Mouse (Mus musculus) cerebral cortex, adult 2 months (tissue): ENCODE data around the gene Tgm2.

Experiments
- WGBS: fragments of 180-500 bp; shearing (Covaris S2); methylation state at CpG from one replicate; pipeline ENCODE4 v1.1.7; 2018; 5-methylcytosine and 5-hydroxymethylcytosine counted together

The Tgm2 gene

DNA sequence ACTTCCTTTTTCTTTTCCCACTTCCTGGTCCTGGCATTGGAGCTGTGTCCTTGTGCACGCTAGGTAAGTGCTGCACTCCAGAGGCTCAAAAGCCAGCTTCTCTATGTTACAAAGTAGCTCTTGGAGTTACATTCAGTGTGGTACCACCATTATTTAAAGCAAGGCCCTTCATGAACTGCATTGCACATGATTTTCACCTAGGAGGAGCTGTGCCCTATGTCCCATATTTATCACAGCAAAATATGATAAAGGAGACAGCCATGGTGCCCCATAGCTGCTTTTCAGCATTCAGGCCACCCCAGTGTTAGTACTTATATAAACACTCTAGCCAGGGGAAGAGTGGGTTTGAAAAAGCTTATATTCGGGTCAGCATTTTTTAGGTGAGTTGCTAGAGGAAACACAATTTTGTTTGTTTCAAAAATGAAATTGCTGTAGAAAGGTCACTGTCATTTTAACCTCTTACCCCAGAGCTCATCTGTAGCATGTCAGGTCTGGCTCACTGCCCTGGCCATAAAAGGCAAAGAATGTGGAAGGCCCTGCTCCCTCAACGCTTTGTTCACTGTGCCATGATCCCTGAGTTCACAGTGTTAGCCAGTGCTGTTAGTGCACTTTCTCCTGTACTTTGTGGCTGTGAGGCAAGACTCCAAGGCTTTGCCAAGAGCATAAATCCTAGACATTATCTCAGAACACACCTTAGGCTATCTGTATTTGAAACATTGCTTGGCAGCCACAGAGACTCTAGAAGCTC, 75.2 kb downstream of the Tgm2 start:
- WGBS: 81% methylated on average over 3 of the region's 3 CpGs

DNA sequence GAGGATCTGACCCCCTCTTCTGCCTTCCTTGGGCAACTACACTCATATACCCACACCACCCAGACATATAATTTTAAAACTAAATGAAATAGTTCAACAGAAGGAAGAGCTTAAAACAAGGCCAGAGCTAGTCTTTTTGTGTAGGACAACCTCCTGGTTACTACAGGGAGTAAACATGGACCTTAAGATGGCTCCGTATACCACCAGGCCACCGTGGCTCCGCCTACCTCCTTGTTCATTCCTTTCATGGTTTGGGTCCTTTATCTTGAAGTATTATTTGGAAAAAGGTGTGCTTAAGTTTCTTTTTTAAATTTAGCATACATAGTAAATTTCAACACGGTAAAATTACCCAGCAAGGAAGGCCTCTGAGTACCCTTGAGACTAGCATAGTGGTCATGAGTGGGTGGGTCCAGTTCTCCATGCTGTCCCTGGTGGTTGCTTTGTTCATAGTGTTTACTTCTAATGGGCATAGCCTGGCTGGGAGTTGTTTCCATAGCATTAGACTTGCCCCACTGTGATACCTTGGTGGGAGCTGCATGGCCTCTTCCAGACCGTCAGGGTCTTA, 78.9 kb downstream of the Tgm2 start:
- 95% methylated on average over 5 of the region's 5 CpGs for WGBS
